Mouse (Mus musculus): ENCODE measurements around the gene Cirbp.
"Not testable (repeated sequence)": the region's sequence is repeated elsewhere in the genome, so short reads cannot be mapped to it uniquely, and the experiment has no call there.

Gene Cirbp

DNA sequence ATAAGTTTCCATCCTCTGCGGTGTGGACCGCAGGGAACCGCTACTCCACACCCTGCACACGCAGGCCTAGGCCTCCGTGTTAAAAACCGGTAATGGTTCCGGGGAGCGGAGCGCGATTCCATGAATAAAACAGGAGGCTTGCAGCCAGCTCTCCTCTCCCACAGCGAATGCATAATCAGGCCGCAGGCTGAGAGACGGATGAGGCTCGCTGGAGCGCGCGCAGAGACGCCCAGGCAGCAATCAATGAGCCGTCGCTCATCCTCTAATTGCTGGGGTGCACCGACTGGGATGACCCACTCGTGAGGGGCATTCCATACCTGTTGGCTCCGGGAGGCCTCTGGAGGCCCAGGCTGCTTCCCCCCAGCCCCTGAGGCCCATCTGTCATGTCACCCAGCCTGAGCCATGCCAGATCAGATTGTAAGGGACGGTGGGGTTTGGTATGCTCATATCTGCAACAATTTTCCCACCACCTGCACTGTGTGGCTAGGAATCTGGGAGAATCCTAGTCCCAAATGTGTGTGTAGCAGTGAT is 43.1 kb downstream of the Cirbp start:
- TF ChIP-seq POU5F1 (IDR thresholded peaks at IDR 0.05; ENCODE audit: borderline replicate concordance, low read length) (no peak), NANOG (IDR thresholded peaks at IDR 0.05; ENCODE audit: borderline replicate concordance, low read length) (no peak), CTCF (conservative IDR thresholded peaks at IDR 0.05; ENCODE audit: low read length) (no peak)

DNA sequence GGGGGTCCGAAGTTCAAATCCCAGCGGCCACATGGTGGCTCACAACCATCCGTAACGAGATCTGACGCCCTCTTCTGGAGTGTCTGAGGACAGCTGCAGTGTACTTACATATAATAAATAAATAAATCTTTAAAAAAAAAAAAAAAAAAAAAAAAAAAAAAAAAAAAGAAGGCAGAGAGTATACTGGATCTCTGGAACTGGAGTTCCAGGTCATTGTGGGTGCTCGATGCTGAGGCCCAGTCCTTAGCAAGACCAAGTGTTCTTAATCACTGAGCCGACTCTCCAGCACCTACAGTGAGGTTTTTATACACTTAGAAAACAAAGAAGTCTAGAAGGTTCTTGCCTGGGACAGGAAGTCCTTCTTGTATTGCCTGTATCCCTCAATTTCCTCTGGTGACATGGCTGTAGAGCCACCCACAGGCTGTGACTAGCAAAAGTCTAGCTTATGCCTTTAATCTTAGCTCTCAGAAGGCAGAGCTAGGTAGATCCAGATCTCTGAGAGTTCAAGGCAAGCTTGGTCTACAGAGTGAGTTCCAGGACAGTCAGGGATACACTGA is 45.8 kb downstream of the Cirbp start:
- peaks cover 28% of the 10 kb centered on the region for H3K27me3 ChIP-seq (ENCODE audit: insufficient read depth, low read length)
- H3K4me3 ChIP-seq (replicated peaks; ENCODE audit: low read length); H3K9me3 ChIP-seq (ENCODE audit: low read length); H3K36me3 ChIP-seq (ENCODE audit: insufficient read depth, low read length): not testable (repeated sequence)
- peaks cover 54% of the 10 kb centered on the region for H3K4me1 ChIP-seq (replicated peaks; ENCODE audit: low read depth, low read length)

More for the DNA sequence above, 43.1 kb downstream of the Cirbp start:
- Histone ChIP-seq H3K4me1 (replicated peaks; ENCODE audit: low read depth, low read length) (peaks cover 55% of the 10 kb centered on the region), H3K36me3 (ENCODE audit: insufficient read depth, low read length) (no peaks in the 10 kb centered on the region), H3K27me3 (ENCODE audit: insufficient read depth, low read length) (peaks cover 31% of the 10 kb centered on the region), H3K4me3 (replicated peaks; ENCODE audit: low read length) (peak overlapping the region; percentile 46), H3K9me3 (ENCODE audit: low read length) (no peaks in the 10 kb centered on the region)

DNA sequence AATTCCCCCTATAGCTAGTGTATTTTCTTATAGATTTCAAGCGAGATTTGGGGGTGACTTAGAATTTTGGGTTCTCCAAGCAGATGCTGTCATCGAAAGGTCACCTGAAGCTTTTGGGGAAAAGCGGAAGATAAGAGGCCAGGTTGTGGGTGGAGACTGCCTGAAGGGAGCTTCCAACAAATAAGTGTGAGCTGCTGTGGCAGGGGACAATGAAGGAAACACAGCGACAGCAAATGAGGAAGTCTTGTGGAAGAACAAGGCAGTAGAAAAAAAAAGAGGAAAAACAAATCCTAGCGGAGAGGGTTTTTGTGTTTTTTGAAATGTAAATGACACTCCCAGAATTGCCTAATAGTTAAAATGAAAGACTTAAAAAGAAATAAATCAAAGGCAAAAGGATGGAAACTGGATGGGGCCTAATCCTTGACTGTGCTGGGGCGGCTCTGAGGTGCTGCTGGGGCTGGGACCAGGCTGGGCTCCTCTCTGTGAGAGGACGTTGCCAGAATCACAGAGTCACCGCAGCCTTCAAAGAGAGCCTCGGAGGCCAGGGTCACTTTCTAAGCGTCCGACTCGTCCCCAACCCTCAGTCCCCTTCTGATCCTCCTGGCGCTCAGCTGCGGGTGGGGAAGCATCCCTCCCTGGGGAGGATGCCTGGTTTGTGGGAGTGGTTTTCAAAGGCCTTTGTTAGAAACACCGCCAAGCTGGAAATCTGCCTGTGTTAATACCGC is 49.4 kb downstream of the Cirbp start:
- H3K9me3 ChIP-seq (ENCODE audit: low read length): no peaks in the 10 kb centered on the region
- no peak for TF ChIP-seq NANOG (IDR thresholded peaks at IDR 0.05; ENCODE audit: borderline replicate concordance, low read length)
- TF ChIP-seq CTCF (conservative IDR thresholded peaks at IDR 0.05; ENCODE audit: low read length): no peak
- TF ChIP-seq POU5F1 (IDR thresholded peaks at IDR 0.05; ENCODE audit: borderline replicate concordance, low read length): no peak
- no peaks in the 10 kb centered on the region for H3K36me3 ChIP-seq (ENCODE audit: insufficient read depth, low read length)
- peaks cover 5% of the 10 kb centered on the region; the same call in 1 of the 2 replicates for H3K27me3 ChIP-seq (ENCODE audit: insufficient read depth, low read length)
- H3K4me1 ChIP-seq (replicated peaks; ENCODE audit: low read depth, low read length): peaks cover 36% of the 10 kb centered on the region
- H3K4me3 ChIP-seq (replicated peaks; ENCODE audit: low read length): peak overlapping the region; percentile 35; the same call in 1 of the 2 replicates

DNA sequence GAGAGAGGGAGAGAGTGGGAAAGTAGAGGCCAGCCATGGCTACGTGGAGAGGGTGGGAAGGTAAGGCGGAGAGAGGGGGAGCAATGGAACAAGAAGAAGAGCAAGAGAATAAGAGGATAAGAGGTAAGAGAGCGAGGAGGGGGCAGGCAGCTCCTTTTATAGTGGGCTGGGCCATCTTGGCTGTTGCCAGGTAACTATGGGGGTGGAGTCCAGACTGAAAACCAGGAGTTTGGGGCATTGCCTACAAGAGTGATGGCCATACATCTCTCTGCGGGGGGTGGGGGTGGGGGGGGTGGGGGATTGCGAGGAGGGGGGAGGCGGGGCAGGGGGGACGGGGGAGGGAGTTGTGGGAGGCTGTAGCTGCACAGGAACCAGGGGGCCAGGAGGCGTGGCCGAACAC is 54.9 kb downstream of the Cirbp start:
- H3K4me3 ChIP-seq (replicated peaks; ENCODE audit: low read length): peak overlapping the region; percentile 56
- H3K27me3 ChIP-seq (ENCODE audit: insufficient read depth, low read length): peaks cover 5% of the 10 kb centered on the region; the same call in 1 of the 2 replicates
- TF ChIP-seq CTCF (conservative IDR thresholded peaks at IDR 0.05; ENCODE audit: low read length): no peak
- no peak for TF ChIP-seq POU5F1 (IDR thresholded peaks at IDR 0.05; ENCODE audit: borderline replicate concordance, low read length)
- no peak for TF ChIP-seq NANOG (IDR thresholded peaks at IDR 0.05; ENCODE audit: borderline replicate concordance, low read length)
- H3K36me3 ChIP-seq (ENCODE audit: insufficient read depth, low read length): no peaks in the 10 kb centered on the region
- peaks cover 49% of the 10 kb centered on the region for H3K4me1 ChIP-seq (replicated peaks; ENCODE audit: low read depth, low read length)
- H3K9me3 ChIP-seq (ENCODE audit: low read length): no peaks in the 10 kb centered on the region

All from E14TG2a.4 (cell line).